Mouse (Mus musculus): ENCODE data around the gene Ppp1r9a.

GRCm38 (mm10) chr6:5083957-5084356 lies 181.2 kb downstream of the Ppp1r9a start:
- TF ChIP-seq CTCF (conservative IDR thresholded peaks at IDR 0.05; ENCODE audit: low read length) = no peak
- no peak for TF ChIP-seq POU5F1 (IDR thresholded peaks at IDR 0.05; ENCODE audit: borderline replicate concordance, low read length)

All from E14TG2a.4 (cell line).